Mouse (Mus musculus): ENCODE measurements around the gene Mapkap1. TPM values are rescaled to one million over a fixed set of nuclear protein-coding genes. Genes with fewer than 3 reads are reported as not detected.

The Mapkap1 gene
- polyA plus RNA-seq, 1 experiment from 2014 or later, result 91.1 TPM

DNA sequence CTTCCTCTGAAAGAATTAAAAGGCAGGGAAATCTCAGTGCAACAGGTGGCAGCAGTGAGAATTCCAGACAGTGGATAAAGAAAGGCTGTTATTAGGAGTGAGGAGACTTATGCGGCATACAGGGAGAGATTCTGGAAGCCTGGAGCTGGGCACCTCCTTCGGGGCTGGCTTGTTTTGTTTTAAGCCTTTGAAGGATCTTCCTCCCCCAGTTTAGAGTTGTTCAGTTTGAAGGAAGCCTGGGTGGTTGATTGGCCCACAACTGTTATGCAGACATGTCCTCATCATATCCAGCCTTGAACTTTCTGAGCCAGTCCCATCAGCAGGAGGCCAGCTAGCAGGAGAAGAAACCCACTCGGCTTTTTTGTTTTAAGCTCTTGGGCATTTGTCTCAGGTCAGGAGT is 198.5 kb downstream of the Mapkap1 start:
- no peaks in the 10 kb centered on the region for H3K27me3 ChIP-seq (ENCODE audit: control insufficient read depth, insufficient read depth, low read length)
- peaks cover 16% of the 10 kb centered on the region for H3K4me1 ChIP-seq (ENCODE audit: control insufficient read depth, insufficient read depth, low read length)
- no peak for ATAC-seq (ENCODE audit: insufficient number of reproducible peaks, insufficient read depth, low FRiP score, low read depth)
- no peaks in the 10 kb centered on the region for H3K9me3 ChIP-seq (ENCODE audit: control insufficient read depth, low read depth, low read length)
- H3K4me3 ChIP-seq (ENCODE audit: low read depth, low read length), result no peak overlapping the region
- WGBS, result 33% methylated on average over 3 of the region's 3 CpGs
- H3K27ac ChIP-seq (ENCODE audit: low read length), result no peak overlapping the region
- H3K4me2 ChIP-seq (replicated peaks; ENCODE audit: low read depth, low read length), result no peak overlapping the region
- H3K36me3 ChIP-seq (ENCODE audit: control insufficient read depth, insufficient read depth, low read length), result no peaks in the 10 kb centered on the region
- H3K9ac ChIP-seq (replicated peaks; ENCODE audit: low read depth, low read length), result no peak overlapping the region

DNA sequence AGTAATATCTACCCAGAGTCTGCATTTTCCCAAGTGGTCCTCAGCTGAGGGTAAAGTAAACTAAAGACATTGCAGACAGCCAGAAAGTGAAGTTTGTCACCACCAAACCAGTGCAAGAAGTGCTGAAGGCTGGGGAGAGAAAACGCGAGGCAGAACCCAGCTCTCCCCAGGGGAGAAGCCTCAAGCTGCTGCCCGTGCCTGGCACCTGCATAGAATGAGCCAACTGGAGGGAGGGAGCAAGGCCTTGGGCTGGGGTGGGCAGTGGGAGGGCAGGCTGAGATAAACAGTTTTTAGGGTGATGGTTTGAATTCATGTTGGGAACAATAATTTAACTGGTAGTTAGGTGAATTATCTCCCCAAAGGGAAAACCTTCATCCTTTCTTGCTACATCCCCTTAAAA is 202.3 kb downstream of the Mapkap1 start:
- no peaks in the 10 kb centered on the region for H3K36me3 ChIP-seq (ENCODE audit: control insufficient read depth, insufficient read depth, low read length)
- H3K9ac ChIP-seq (replicated peaks; ENCODE audit: low read depth, low read length), result no peak overlapping the region
- no peaks in the 10 kb centered on the region for H3K27me3 ChIP-seq (ENCODE audit: control insufficient read depth, insufficient read depth, low read length)
- no peak overlapping the region for H3K4me2 ChIP-seq (replicated peaks; ENCODE audit: low read depth, low read length)
- no peak for ATAC-seq (ENCODE audit: insufficient number of reproducible peaks, insufficient read depth, low FRiP score, low read depth)
- H3K27ac ChIP-seq (ENCODE audit: low read length), result no peak overlapping the region
- no peak overlapping the region for H3K4me3 ChIP-seq (ENCODE audit: low read depth, low read length)
- 67% methylated on average over 3 of the region's 3 CpGs for WGBS
- H3K9me3 ChIP-seq (ENCODE audit: control insufficient read depth, low read depth, low read length), result no peaks in the 10 kb centered on the region
- peaks cover 4% of the 10 kb centered on the region; the same call in 1 of the 2 replicates for H3K4me1 ChIP-seq (ENCODE audit: control insufficient read depth, insufficient read depth, low read length)

DNA sequence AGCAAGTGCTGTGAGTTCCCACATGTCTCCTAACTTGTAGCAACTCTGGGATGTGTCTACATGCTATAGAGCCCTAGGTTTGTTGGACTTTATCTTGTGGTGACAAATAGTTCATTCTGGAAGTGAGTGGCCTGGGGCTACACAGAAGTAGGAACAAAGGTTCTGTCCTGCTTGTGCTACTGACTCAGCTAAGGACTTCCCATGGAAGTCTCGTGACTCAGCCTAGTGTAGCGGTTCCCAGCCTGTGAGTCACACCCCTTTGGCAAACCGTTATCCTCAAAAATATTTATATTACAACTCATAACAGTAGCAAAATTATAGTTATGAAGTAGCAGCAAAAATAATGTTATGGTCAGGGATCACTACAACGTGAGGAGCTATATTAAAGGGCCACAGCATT is 202.9 kb downstream of the Mapkap1 start:
- Histone ChIP-seq H3K4me1 (ENCODE audit: control insufficient read depth, insufficient read depth, low read length) (peaks cover 4% of the 10 kb centered on the region; the same call in 1 of the 2 replicates), H3K36me3 (ENCODE audit: control insufficient read depth, insufficient read depth, low read length) (no peaks in the 10 kb centered on the region), H3K27ac (ENCODE audit: low read length) (no peak overlapping the region), H3K4me3 (ENCODE audit: low read depth, low read length) (no peak overlapping the region), H3K9me3 (ENCODE audit: control insufficient read depth, low read depth, low read length) (no peaks in the 10 kb centered on the region), H3K27me3 (ENCODE audit: control insufficient read depth, insufficient read depth, low read length) (no peaks in the 10 kb centered on the region), H3K9ac (replicated peaks; ENCODE audit: low read depth, low read length) (no peak overlapping the region), H3K4me2 (replicated peaks; ENCODE audit: low read depth, low read length) (no peak overlapping the region)
- ATAC-seq (ENCODE audit: insufficient number of reproducible peaks, insufficient read depth, low FRiP score, low read depth), result no peak
- 60% methylated on average over 4 of the region's 4 CpGs for WGBS

DNA sequence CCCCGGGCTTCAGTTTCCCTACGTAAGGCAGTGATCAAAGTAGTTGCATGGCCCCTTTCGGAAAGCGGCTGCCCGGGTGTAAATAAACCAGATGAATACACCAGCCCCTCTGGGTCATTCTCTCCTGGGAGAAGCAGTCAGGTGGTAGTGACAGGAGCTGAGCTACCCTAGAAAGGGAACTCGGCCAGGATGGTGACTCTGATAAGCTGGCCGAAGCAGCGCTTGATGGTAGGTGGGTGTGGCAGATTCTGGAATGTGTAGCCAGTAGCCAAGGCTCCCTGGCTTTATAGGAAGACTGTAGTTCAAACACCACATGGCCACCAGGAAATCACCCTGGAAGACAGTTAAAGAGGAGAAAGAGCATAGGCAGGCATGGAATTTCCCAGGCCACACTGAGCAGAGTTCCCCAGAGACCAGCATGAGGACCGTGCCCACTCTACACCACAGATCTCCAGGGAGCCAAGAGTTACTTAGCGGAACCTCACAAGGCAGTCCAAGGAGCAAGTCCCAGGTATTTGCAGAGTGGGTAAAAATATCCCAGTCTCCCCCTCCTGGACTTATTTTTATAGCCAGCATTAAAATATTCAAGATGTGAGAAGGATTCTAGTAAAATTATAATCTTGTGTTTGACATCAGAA is 214.3 kb downstream of the Mapkap1 start:
- no peaks in the 10 kb centered on the region for H3K27me3 ChIP-seq (ENCODE audit: control insufficient read depth, insufficient read depth, low read length)
- no peak overlapping the region for H3K4me2 ChIP-seq (replicated peaks; ENCODE audit: low read depth, low read length)
- no peaks in the 10 kb centered on the region for H3K4me1 ChIP-seq (ENCODE audit: control insufficient read depth, insufficient read depth, low read length)
- H3K27ac ChIP-seq (ENCODE audit: low read length), result no peak overlapping the region
- no peak for ATAC-seq (ENCODE audit: insufficient number of reproducible peaks, insufficient read depth, low FRiP score, low read depth)
- H3K9me3 ChIP-seq (ENCODE audit: control insufficient read depth, low read depth, low read length), result no peaks in the 10 kb centered on the region
- no peak overlapping the region for H3K4me3 ChIP-seq (ENCODE audit: low read depth, low read length)
- no peak overlapping the region for H3K9ac ChIP-seq (replicated peaks; ENCODE audit: low read depth, low read length)
- 48% methylated on average over 10 of the region's 10 CpGs for WGBS
- H3K36me3 ChIP-seq (ENCODE audit: control insufficient read depth, insufficient read depth, low read length), result peaks cover 13% of the 10 kb centered on the region; the same call in 1 of the 2 replicates

DNA sequence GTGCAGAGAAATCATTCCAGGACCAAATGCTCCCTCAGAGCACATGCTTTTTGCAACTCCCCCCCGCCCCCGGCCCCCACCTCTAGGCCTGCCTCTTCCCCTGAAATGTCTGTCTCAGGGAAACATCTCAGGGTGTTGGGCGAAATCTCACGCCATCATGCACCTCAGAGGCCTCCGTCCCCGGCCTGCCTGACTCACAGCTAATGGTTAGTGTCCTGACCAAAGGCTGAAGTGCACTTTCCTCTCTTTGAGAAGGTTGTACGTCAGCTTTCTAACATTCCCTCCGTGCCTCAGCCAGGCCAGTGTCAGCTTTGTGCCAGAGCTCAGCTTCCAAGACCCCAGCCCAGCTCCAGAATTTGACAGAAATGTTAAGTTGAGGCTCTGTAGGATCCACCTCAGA is 214.9 kb downstream of the Mapkap1 start:
- 86% methylated on average over 8 of the region's 8 CpGs for WGBS
- ATAC-seq (ENCODE audit: insufficient number of reproducible peaks, insufficient read depth, low FRiP score, low read depth), result no peak

DNA sequence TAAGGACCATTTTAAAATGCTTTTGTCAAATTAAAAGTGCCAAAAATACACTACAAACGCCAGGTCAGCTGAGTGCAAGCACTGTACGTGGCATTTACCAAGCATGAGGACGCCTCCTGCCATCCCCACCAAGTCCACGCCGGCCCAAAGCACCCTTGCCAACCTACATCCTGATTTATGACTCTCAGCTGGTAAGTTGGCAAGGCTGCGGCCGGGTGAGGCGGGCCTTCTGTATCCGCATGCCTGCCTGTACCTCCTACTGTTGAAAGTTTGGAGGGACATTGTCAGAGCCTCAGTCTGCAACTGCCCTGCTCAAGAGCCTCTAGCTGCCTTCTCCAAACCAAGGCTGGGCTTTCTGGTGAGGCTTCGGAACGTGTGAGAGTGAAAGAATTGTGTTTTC is 215.9 kb downstream of the Mapkap1 start:
- Histone ChIP-seq H3K4me1 (ENCODE audit: control insufficient read depth, insufficient read depth, low read length) (peaks cover 3% of the 10 kb centered on the region; the same call in 1 of the 2 replicates), H3K9ac (replicated peaks; ENCODE audit: low read depth, low read length) (no peak overlapping the region), H3K4me3 (ENCODE audit: low read depth, low read length) (no peak overlapping the region), H3K36me3 (ENCODE audit: control insufficient read depth, insufficient read depth, low read length) (peaks cover 13% of the 10 kb centered on the region; the same call in 1 of the 2 replicates), H3K27me3 (ENCODE audit: control insufficient read depth, insufficient read depth, low read length) (no peaks in the 10 kb centered on the region), H3K9me3 (ENCODE audit: control insufficient read depth, low read depth, low read length) (no peaks in the 10 kb centered on the region), H3K4me2 (replicated peaks; ENCODE audit: low read depth, low read length) (no peak overlapping the region), H3K27ac (ENCODE audit: low read length) (no peak overlapping the region)
- 82% methylated on average over 11 of the region's 11 CpGs for WGBS
- ATAC-seq (ENCODE audit: insufficient number of reproducible peaks, insufficient read depth, low FRiP score, low read depth), result no peak

More for the DNA sequence above, 214.9 kb downstream of the Mapkap1 start:
- peaks cover 13% of the 10 kb centered on the region; the same call in 1 of the 2 replicates for H3K36me3 ChIP-seq (ENCODE audit: control insufficient read depth, insufficient read depth, low read length)
- H3K9me3 ChIP-seq (ENCODE audit: control insufficient read depth, low read depth, low read length), result no peaks in the 10 kb centered on the region
- no peak overlapping the region for H3K9ac ChIP-seq (replicated peaks; ENCODE audit: low read depth, low read length)
- H3K4me2 ChIP-seq (replicated peaks; ENCODE audit: low read depth, low read length), result no peak overlapping the region
- H3K4me3 ChIP-seq (ENCODE audit: low read depth, low read length), result no peak overlapping the region
- H3K27ac ChIP-seq (ENCODE audit: low read length), result no peak overlapping the region
- no peaks in the 10 kb centered on the region for H3K4me1 ChIP-seq (ENCODE audit: control insufficient read depth, insufficient read depth, low read length)
- no peaks in the 10 kb centered on the region for H3K27me3 ChIP-seq (ENCODE audit: control insufficient read depth, insufficient read depth, low read length)

DNA sequence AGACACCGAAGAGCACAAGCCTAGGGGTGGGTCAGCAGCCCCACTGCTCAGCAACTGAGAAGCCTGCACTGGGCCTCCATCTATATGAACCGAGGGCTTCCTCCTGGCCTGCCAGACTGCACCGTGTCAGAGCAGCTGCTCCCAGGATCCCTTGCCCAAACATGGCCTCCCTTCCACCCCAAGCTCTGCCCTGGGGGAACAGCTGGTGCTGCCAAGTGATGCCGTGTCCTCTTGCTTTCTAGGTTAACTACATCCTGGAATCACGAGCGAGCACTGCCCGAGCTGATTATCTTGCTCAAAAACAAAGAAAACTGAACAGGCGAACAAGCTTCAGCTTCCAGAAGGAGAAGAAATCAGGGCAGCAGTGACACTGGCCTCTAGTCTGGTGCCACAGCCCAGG is 216.6 kb downstream of the Mapkap1 start:
- no peak overlapping the region for H3K27ac ChIP-seq (ENCODE audit: low read length)
- H3K4me2 ChIP-seq (replicated peaks; ENCODE audit: low read depth, low read length), result no peak overlapping the region
- peaks cover 8% of the 10 kb centered on the region for H3K4me1 ChIP-seq (ENCODE audit: control insufficient read depth, insufficient read depth, low read length)
- no peak for ATAC-seq (ENCODE audit: insufficient number of reproducible peaks, insufficient read depth, low FRiP score, low read depth)
- H3K4me3 ChIP-seq (ENCODE audit: low read depth, low read length), result no peak overlapping the region
- WGBS, result 88% methylated on average over 8 of the region's 8 CpGs
- no peak overlapping the region for H3K9ac ChIP-seq (replicated peaks; ENCODE audit: low read depth, low read length)
- H3K36me3 ChIP-seq (ENCODE audit: control insufficient read depth, insufficient read depth, low read length), result peaks cover 13% of the 10 kb centered on the region; the same call in 1 of the 2 replicates
- H3K27me3 ChIP-seq (ENCODE audit: control insufficient read depth, insufficient read depth, low read length), result no peaks in the 10 kb centered on the region
- no peaks in the 10 kb centered on the region for H3K9me3 ChIP-seq (ENCODE audit: control insufficient read depth, low read depth, low read length)

DNA sequence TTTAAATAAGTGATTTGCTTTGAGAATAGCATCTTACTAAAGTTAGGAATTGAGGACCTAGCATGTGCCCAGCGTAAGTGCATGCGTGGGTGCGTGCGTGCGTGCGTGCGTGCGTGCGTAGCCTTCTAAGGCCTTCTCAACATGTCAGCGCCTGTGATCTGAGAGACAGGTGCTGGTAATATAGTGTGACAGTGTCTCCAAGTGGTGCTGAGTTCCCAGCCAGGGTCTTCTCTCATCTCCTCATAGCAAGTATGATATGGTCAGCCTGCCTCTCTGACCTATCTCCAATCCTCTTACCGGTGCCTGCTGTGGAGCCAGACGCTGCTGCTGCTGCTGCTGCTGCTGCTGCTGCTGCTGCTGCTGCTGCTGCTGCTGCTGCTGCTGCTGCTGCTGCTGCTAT is 217.5 kb downstream of the Mapkap1 start:
- ATAC-seq (ENCODE audit: insufficient number of reproducible peaks, insufficient read depth, low FRiP score, low read depth), result no peak
- Histone ChIP-seq H3K4me3 (ENCODE audit: low read depth, low read length) (no peak overlapping the region), H3K27ac (ENCODE audit: low read length) (no peak overlapping the region), H3K4me2 (replicated peaks; ENCODE audit: low read depth, low read length) (no peak overlapping the region), H3K36me3 (ENCODE audit: control insufficient read depth, insufficient read depth, low read length) (peaks cover 13% of the 10 kb centered on the region; the same call in 1 of the 2 replicates), H3K9ac (replicated peaks; ENCODE audit: low read depth, low read length) (no peak overlapping the region), H3K27me3 (ENCODE audit: control insufficient read depth, insufficient read depth, low read length) (no peaks in the 10 kb centered on the region), H3K4me1 (ENCODE audit: control insufficient read depth, insufficient read depth, low read length) (peaks cover 16% of the 10 kb centered on the region), H3K9me3 (ENCODE audit: control insufficient read depth, low read depth, low read length) (no peaks in the 10 kb centered on the region)
- 95% methylated on average over 12 of the region's 12 CpGs for WGBS
